Mouse (Mus musculus) ES-Bruce4 (cell line): Measurements from ENCODE around the gene Sec24d. TPM values are rescaled to one million over a fixed set of nuclear protein-coding genes. Genes with fewer than 3 reads are reported as not detected.

Experiments
- H3K27ac ChIP-seq: 2 replicates; pipeline ENCODE4 v1.5.1; 2012; ENCODE audit warnings: low read length, inconsistent platforms; ENCODE audit not compliant: insufficient read depth
- H3K27me3 ChIP-seq: 2 replicates; pipeline ENCODE4 v1.6.1; 2012; ENCODE audit warnings: mild to moderate bottlenecking, low read length, inconsistent platforms; ENCODE audit not compliant: control insufficient read depth, poor library complexity, insufficient read depth, severe bottlenecking
- H3K36me3 ChIP-seq: 2 replicates; pipeline ENCODE4 v1.6.1; 2012; ENCODE audit warnings: inconsistent platforms, mild to moderate bottlenecking, low read length, moderate library complexity; ENCODE audit not compliant: control insufficient read depth, poor library complexity, insufficient read depth, severe bottlenecking
- H3K4me1 ChIP-seq: one replicate; pipeline ENCODE4 v1.8.1; 2011; ENCODE audit warnings: low read length; ENCODE audit not compliant: control insufficient read depth, insufficient read depth
- H3K4me3 ChIP-seq: 2 replicates; pipeline ENCODE4 v1.5.1; 2011; ENCODE audit warnings: low read depth, mild to moderate bottlenecking, low read length
- H3K9ac ChIP-seq: 2 replicates; pipeline ENCODE4 v1.6.1; 2012; ENCODE audit warnings: low read depth, mild to moderate bottlenecking, inconsistent platforms; ENCODE audit not compliant: poor library complexity, severe bottlenecking
- H3K9me3 ChIP-seq: replicated peaks from 2 replicates; pipeline ENCODE4 v1.6.1; 2012; ENCODE audit warnings: mild to moderate bottlenecking, low read length, inconsistent platforms; ENCODE audit not compliant: control insufficient read depth, poor library complexity, insufficient read depth, severe bottlenecking
- CTCF ChIP-seq: IDR thresholded peaks from one replicate; pipeline ENCODE4 v1.8.1; 2011; ENCODE audit warnings: low read depth, low read length
- EP300 ChIP-seq: IDR thresholded peaks from 2 replicates; pipeline ENCODE4 v1.6.1; 2011; ENCODE audit warnings: low read depth, low read length; ENCODE audit not compliant: insufficient read depth
- POLR2A ChIP-seq: IDR thresholded peaks from one replicate; pipeline ENCODE4 v1.8.1; 2011; ENCODE audit warnings: low read length; ENCODE audit not compliant: insufficient read depth
- polyA plus RNA-seq: library from polyadenylated mRNA; stranded (reverse); fragments of >200 nt; gene quantifications from 2 replicates; pipeline ENCODE4 v1.2.4, GENCODE M21; 2011; ENCODE audit warnings: low read depth; ENCODE audit not compliant: missing spikeins, insufficient read depth, insufficient read length

Gene Sec24d
- polyA plus RNA-seq, 1 experiment, result 26.6 TPM

DNA sequence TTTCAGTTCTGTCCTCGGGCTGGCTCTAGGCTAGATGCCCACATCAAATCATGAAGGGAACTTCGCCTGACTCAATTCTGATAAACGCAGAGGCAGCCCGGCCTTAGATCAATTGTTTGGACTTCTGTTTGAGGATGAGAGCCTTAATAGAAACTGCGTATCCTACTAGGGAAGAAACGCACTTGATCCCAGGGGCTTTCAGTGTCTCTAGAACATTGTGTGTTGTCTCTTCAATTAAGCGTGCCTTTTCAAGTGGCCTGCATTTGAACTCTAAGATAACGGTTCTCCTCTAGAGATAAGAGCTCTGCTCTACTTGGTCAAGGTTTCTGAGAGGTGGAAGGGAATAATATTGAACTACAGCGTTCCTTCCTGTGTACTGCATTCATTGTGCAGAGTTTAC lies 49.8 kb downstream of the Sec24d start:
- no peaks in the 10 kb centered on the region for H3K9me3 ChIP-seq
- H3K9ac ChIP-seq, result no peak overlapping the region
- H3K27me3 ChIP-seq, result no peaks in the 10 kb centered on the region
- H3K4me3 ChIP-seq, result no peak overlapping the region
- no peak for TF ChIP-seq POLR2A
- no peak for TF ChIP-seq EP300
- no peak for TF ChIP-seq CTCF
- H3K36me3 ChIP-seq, result no peaks in the 10 kb centered on the region
- H3K27ac ChIP-seq, result no peak overlapping the region
- no peaks in the 10 kb centered on the region for H3K4me1 ChIP-seq

DNA sequence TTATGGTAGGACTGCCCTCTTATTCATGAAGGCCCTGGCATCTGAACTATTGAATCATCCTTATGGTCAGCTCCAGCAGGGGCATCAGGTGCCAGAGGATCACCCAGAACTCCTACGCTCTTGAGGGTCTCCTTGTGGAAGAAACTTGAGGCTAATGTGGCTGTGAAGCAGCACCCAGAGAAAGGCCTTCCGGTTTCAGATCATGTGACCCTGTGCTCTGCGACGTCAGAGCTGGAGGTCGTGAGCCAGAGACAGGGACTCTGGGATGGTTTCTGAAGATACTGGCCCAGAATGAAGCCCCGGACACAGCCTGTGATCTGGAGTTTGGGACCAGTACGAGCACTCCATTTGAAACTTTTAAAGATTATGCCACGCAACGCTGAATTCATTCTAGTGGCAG lies 53.1 kb downstream of the Sec24d start:
- Histone ChIP-seq H3K9ac (no peak overlapping the region), H3K27ac (no peak overlapping the region)

DNA sequence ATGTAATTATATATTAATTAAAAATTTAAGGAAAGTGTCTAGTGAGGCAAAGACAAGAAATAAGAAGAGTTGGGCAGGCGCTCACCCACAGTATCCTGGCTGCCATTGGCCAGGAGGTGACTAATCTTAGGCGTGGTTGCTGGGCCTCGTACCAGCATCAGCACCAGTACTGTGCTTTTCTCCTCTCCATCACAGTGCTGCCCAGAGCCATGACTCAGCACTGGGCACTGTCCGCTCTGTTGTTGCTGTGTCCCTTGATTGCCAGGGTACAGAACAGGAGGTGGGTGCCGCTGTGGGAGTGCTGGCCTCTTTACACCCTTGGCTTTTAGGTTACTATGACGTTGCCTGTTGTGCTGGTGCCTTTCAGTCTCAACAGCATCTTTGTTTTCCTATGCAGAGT lies 54.4 kb downstream of the Sec24d start:
- H3K9me3 ChIP-seq, result no peaks in the 10 kb centered on the region
- H3K9ac ChIP-seq, result no peak overlapping the region
- no peaks in the 10 kb centered on the region for H3K27me3 ChIP-seq
- H3K4me1 ChIP-seq, result no peaks in the 10 kb centered on the region
- TF ChIP-seq CTCF, result no peak
- TF ChIP-seq EP300, result no peak
- no peak for TF ChIP-seq POLR2A
- no peak overlapping the region for H3K27ac ChIP-seq
- H3K36me3 ChIP-seq, result no peaks in the 10 kb centered on the region
- no peak overlapping the region for H3K4me3 ChIP-seq

More for the DNA sequence above, 53.1 kb downstream of the Sec24d start:
- TF ChIP-seq CTCF, result no peak
- TF ChIP-seq POLR2A, result no peak
- TF ChIP-seq EP300, result no peak
- H3K4me1 ChIP-seq, result no peaks in the 10 kb centered on the region
- H3K9me3 ChIP-seq, result no peaks in the 10 kb centered on the region
- no peak overlapping the region for H3K4me3 ChIP-seq
- H3K27me3 ChIP-seq, result no peaks in the 10 kb centered on the region
- H3K36me3 ChIP-seq, result no peaks in the 10 kb centered on the region

DNA sequence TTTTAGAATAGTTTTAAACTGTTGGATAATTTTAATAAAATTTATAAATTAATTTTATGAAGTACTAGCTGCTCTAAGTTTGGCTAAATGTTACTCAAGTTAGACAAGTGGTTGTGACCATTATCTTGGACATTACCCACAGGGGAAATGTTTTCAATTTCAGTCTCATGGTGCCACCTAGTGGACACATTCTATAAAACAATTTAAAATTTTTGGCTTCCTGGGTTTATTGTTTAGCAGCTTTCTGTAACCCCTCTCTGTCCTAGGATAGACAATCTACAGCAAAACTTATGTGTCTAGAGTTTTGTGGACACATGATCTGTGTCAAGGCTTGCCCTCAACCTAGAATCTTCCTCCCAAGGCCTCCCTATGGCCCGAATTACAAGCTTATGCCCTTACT lies 54.9 kb downstream of the Sec24d start:
- Histone ChIP-seq H3K36me3 (no peaks in the 10 kb centered on the region), H3K27ac (no peak overlapping the region), H3K4me3 (no peak overlapping the region), H3K27me3 (no peaks in the 10 kb centered on the region), H3K4me1 (no peaks in the 10 kb centered on the region), H3K9me3 (no peaks in the 10 kb centered on the region), H3K9ac (no peak overlapping the region)
- TF ChIP-seq EP300, result no peak
- TF ChIP-seq CTCF, result no peak

DNA sequence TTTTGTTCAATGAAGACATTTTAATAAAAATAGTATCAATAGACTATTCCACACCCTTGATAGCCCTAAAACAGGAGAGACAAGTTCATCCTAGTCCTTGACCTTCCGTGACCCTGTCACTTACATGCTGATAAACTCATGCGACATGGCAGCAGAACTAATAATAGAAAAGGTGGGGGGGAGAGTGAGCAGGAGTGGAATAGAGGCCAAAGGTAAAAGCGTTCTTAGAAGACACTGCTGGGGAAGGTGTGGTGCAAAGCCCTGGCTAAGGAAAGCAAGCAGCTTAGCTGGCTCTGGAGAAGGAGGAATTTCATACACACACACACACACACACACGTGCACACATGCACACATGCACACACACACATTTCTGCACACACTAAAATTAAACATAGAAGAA lies 57.1 kb downstream of the Sec24d start:
- H3K4me1 ChIP-seq, result no peaks in the 10 kb centered on the region
- H3K27ac ChIP-seq, result no peak overlapping the region
- H3K36me3 ChIP-seq, result no peaks in the 10 kb centered on the region
- no peaks in the 10 kb centered on the region for H3K9me3 ChIP-seq
- TF ChIP-seq CTCF (no peak), POLR2A (no peak), EP300 (no peak)
- no peaks in the 10 kb centered on the region for H3K27me3 ChIP-seq
- no peak overlapping the region for H3K4me3 ChIP-seq
- no peak overlapping the region for H3K9ac ChIP-seq

DNA sequence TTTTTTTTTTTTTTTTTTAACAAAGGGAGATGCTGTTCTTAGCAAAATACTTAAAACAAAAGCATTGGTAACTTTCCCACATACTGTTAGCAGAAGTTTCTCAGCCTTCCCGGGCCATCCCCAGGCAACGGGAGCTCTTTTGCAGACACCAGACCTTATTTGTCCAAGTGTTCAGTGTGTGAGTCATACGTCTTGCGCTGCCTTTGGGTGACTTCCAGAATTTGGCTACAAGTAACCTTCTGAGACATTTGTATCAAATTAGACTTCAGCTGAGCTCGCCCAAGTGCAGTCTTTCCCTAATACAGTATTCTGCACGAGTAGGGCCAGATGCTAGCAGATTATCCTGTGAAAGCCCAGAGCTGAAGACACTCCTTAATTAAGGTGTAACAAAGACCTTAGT lies 62.0 kb downstream of the Sec24d start:
- no peak overlapping the region for H3K27ac ChIP-seq
- no peak overlapping the region for H3K4me3 ChIP-seq
- peaks cover 5% of the 10 kb centered on the region for H3K4me1 ChIP-seq
- no peaks in the 10 kb centered on the region for H3K27me3 ChIP-seq
- peaks cover 3% of the 10 kb centered on the region; the same call in 1 of the 2 replicates for H3K36me3 ChIP-seq
- no peaks in the 10 kb centered on the region for H3K9me3 ChIP-seq
- TF ChIP-seq EP300 (no peak), POLR2A (no peak), CTCF (no peak)
- no peak overlapping the region for H3K9ac ChIP-seq
